Mouse (Mus musculus): ENCODE measurements around the gene Crym.

Gene Crym

DNA sequence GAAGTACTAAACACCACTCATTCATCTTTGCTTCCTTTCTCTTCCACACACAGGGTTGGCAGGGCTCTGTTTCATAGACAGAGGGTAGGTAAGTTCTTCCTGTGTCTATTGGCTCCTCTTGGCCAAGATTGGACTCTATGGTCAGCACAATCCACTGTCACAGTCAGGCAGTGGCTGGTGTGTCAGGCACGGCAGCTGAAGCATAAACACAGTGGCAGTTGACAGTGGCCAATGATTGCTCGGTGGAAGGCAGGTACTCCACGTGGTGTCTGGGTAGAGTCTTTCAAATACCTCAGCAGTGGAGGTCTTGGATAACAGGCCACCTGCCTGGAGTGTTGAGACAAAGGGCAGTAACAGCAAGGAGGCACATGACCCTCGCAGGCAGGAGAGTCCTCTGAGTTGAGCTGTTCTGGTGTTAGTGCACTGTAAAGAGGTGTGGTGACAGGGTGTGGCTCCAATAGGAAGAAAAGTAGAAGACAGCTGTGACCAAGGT, 43.7 kb downstream of the Crym start:
- DNase-seq: no peak

DNA sequence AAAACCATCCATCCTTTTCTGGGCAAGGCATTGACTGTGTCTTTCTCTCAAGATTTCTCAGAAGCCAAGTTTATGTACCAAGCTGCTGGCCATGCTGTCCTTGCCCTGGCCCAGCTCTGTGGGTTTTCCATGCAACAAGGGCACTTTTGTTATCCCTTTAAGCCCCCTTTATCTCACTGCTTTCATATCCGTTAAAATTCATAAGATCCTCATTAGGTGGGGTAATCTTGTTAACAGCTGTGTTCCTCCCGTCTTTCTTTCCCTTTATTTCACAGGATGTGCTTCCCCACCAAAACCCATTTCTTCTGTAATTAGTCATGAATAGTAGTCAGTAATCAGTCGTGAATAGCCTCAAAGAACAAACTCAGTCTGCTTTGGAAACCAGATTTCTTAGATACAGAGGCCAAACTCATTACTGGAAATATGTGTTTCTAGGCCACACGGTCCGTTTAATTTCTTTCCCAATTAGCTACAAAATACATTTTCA, 44.3 kb downstream of the Crym start:
- no peak for DNase-seq

DNA sequence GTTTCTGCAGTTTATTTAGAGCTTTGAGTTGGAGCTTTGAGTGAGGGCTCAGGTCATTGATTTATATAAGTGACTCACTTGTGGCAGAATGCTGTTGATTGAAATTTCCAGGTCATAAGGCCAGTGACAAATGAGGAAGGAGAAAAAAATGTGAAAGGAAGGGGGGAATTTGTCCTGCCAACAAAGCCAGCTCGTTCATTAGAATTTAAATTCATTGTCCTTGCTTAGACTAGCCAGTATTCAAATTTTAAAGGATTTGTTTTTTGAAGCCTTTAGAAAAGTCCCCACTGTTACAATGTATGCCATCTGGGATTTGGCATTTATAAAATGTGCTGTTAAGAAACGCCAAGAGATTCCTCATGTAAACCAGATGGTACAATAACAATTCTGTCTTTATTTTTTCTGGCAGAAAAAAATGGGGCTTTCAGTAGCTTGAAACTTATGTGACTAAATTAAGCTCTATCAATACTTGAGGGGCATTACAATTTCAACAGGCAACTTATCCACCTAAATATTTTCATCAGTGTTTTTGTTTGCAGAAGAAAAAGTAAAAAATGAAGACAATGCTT, 45.0 kb downstream of the Crym start:
- no peak for DNase-seq

DNA sequence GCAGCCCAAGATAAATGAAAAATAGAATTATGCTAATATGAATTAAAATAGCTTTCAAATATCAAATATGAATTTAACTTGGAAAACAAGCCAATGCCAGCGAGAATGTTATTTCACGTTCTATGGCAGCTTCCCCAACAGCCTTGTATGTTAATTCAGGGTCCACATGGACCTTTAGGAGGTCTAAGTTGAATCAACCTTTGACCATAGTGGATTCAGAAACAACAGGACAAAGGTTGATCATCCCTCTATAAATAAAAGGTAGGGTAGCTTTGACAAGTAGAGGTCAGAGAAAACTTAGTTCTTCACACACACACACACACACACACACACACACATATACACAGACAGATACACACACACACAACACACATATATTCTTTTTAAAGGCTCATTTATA, 51.0 kb downstream of the Crym start:
- no peak for DNase-seq

DNA sequence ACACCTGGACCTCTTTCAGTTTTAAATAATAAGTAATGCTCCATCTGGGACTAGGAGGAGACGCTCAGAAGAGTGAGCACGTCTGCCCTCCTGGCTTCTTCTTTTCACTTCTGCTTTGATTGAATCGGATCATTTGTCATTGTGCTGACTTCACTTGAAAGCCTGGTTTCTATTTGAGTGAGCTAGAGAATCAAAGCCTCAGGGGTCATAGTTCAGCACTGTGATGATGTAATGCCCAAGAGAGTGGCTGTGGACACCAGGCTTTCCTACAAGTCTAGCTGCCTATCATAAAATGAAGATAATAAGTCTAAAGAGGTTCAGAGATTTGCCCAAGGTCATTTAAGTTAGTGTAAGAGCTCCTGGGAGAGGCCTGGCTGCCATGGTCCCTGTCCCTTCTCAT, 51.7 kb downstream of the Crym start:
- no peak for DNase-seq

DNA sequence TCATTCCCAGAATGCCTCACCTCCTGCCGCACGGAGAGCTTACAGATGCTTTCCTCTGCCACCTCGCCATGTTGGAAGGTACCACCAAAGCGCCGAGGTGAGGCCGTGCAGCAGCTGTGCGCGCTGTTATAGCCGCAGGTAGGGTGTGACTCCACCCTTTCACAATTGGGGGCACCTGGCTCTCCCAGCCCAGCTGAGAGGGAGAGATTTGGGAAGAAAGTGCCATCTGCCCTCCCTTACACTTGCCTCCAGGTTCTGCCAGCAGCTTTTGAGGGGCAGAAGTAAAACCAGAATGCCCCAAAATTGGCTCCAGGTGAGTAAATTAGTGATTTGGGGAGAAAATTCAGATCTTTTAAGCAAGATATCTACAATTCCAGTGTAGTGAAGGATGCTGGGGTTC, 56.7 kb downstream of the Crym start, which contains the start of gene Zp2:
TSS of gene Zp2 (minus strand) at position 101 of the 400 bp plus-strand sequence.
- DNase-seq: no peak

DNA sequence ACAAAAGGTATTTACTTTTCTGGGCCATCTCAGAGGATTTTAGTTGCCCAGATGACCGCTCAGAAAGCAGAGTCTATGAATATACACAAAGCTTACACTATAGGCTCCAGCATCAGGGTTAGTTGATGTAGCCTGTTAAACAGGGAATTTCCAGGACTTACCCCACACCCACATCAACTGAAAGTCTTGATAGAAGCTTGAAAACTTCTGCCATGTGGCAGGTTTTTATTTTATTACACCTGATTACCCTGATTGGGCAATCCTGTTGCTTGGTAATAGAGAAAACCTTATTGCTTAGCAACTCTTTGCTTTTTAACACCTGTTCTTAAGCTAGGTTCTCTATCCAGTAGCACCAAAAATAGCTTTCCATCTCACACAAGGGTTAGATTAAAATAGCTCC, 59.2 kb downstream of the Crym start:
- DNase-seq: no peak
